Mouse (Mus musculus): ENCODE results near the gene Plcb3. TPM values are rescaled to one million over a fixed set of nuclear protein-coding genes. Genes with fewer than 3 reads are reported as not detected.
A peak's percentile ranks its signal among the peaks of the same experiment; 100 is the strongest.

Gene Plcb3
- 53.5 and 53.9 TPM in 2 replicates for polyA plus RNA-seq (2015; fragmentation: Nextera tagmentation; extraction: Ambion mirVana)

DNA sequence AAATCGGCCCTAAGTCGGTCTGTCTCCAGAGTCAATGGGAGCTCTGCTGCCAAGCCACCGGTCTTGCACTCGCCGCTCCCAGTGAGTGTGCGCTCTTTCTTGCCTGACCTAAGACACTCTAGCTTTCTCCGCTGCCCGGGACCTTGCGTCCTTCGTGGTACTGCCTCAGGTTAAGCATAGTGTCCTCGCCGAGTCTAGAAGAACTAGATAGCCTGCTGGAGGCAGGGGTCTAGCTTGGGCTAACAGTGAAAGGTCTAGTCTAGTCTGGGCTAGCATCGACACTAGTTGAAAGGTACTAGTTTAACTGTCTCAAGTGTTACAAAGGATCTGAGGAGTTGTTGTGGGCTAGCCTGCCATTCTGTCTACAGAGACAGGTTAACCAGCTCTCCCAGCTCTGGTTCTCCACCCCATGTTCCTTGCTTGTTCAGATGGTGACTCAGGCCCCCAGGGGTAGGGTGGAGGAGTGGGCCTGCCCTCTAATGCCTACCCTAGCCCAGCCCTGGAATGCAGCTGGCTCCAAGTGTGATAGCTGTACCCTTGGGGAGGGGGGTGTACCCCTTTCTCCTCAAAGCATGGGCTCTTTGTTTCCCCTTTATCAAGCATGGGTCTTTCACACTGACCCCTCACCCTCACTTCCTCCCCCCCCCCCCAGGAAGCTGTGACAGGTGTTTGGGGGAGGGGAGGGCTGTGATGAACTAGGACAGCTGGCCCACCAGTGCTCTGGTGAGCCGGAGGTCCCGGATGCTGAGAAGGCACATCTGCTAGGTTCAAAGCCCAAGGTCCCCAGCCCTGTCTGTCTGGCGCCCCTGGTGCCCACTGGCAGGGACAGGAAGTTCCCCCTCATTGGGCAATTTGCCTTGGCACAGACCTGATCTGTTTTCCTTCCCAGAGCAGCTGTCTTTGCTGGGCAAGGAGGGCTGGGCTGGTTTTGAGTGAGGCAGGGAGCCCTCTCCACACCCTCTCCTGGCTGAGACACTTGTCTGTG lies at the start of gene Plcb3:
Gene Plcb3 (minus strand): TSS at position 934 of the 985 bp plus-strand sequence.
- WGBS, result under 1% methylated on average over 16 of the region's 16 CpGs
- H3K9me3 ChIP-seq, result no peaks in the 10 kb centered on the region
- H3K9ac ChIP-seq, result peak within 1 kb of the TSS; percentile 63
- H3K36me3 ChIP-seq, result peaks cover 19% of the 10 kb centered on the region; the same call in 1 of the 2 replicates
- peak within 1 kb of the TSS; percentile 86 for H3K4me2 ChIP-seq
- H3K27ac ChIP-seq, result peak within 1 kb of the TSS; percentile 84
- H3K27me3 ChIP-seq, result no peaks in the 10 kb centered on the region
- no peak for ATAC-seq (ENCODE audit: borderline replicate concordance, extremely low read depth, low FRiP score, low TSS enrichment)
- peak within 1 kb of the TSS; percentile 66 for H3K4me3 ChIP-seq
- peaks cover 39% of the 10 kb centered on the region for H3K4me1 ChIP-seq

DNA sequence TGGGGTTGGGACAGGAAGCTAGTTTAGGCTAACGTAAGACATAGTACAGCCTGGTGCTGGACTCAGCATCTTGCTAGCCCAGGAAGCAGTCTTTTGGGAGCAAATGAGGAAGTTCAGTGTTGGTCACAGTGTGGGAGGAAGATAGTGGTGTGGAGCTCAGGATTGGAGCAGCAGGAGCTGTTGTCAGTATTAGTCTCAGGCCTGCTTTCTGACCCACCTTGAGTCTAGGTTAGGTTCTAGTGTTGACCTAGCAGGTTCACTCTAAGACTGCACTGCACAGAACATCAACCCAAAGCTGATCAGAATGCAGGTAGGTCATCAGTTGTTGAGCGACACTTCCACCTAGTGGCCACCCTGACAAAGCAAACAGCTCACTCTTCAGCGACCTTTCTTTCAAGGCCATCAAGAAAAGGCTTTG lies 44.0 kb upstream of the Plcb3 start:
- Histone ChIP-seq H3K4me3 (no peak overlapping the region), H3K36me3 (peaks cover 53% of the 10 kb centered on the region), H3K27ac (no peak overlapping the region), H3K9me3 (no peaks in the 10 kb centered on the region), H3K4me1 (no peaks in the 10 kb centered on the region), H3K27me3 (no peaks in the 10 kb centered on the region), H3K9ac (no peak overlapping the region), H3K4me2 (no peak overlapping the region)
- ATAC-seq (ENCODE audit: borderline replicate concordance, extremely low read depth, low FRiP score, low TSS enrichment), result no peak
- 46% methylated on average over 3 of the region's 3 CpGs for WGBS

DNA sequence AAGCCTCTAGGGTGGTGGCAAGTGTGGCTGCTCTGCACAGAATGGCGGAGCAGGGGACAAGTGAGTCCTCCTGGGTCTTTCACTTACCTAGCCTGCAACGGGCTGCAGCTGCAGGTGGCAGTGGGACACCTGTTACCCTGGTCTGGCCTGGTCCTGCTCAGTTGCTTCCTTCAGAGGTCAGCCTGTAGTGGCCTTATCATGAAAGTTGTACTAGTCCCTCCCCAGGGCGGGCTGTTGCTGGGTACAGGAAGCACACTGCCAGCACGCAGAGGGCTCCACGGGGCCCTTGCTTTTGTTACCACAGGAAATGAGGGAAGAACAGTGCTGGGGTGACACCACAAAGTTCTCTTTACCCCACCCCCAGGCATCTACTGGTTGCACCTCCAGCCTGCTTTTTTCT lies 42.9 kb upstream of the Plcb3 start, which contains the start of gene Fermt3:
Gene Fermt3 (minus strand): TSS at position 279 of the 400 bp plus-strand sequence.
- H3K27me3 ChIP-seq, result no peaks in the 10 kb centered on the region
- peak within 1 kb of the TSS; percentile 9; the same call in 1 of the 2 replicates for H3K4me3 ChIP-seq
- H3K4me2 ChIP-seq, result no peak within 1 kb of the TSS
- no peaks in the 10 kb centered on the region for H3K4me1 ChIP-seq
- ATAC-seq (ENCODE audit: borderline replicate concordance, extremely low read depth, low FRiP score, low TSS enrichment), result peak; percentile 67; the same call in 1 of the 2 replicates
- H3K27ac ChIP-seq, result no peak within 1 kb of the TSS
- WGBS, result 60% methylated on average over 5 of the region's 5 CpGs
- no peak within 1 kb of the TSS for H3K9ac ChIP-seq
- H3K36me3 ChIP-seq, result peaks cover 43% of the 10 kb centered on the region
- no peaks in the 10 kb centered on the region for H3K9me3 ChIP-seq

- H3K9ac ChIP-seq, result no peak overlapping the region
- H3K9me3 ChIP-seq, result no peaks in the 10 kb centered on the region
- no peak overlapping the region for H3K4me2 ChIP-seq
- H3K27ac ChIP-seq, result no peak overlapping the region
- WGBS, result 82% methylated on average over 11 of the region's 11 CpGs
- H3K27me3 ChIP-seq, result no peaks in the 10 kb centered on the region
- peaks cover 38% of the 10 kb centered on the region for H3K36me3 ChIP-seq
- H3K4me1 ChIP-seq, result no peaks in the 10 kb centered on the region
- ATAC-seq (ENCODE audit: borderline replicate concordance, extremely low read depth, low FRiP score, low TSS enrichment), result no peak
- H3K4me3 ChIP-seq, result peak overlapping the region; percentile 9; the same call in 1 of the 2 replicates
Measured at GRCm38 (mm10) chr19:7018546-7018945, 42.3 kb upstream of the Plcb3 start.

DNA sequence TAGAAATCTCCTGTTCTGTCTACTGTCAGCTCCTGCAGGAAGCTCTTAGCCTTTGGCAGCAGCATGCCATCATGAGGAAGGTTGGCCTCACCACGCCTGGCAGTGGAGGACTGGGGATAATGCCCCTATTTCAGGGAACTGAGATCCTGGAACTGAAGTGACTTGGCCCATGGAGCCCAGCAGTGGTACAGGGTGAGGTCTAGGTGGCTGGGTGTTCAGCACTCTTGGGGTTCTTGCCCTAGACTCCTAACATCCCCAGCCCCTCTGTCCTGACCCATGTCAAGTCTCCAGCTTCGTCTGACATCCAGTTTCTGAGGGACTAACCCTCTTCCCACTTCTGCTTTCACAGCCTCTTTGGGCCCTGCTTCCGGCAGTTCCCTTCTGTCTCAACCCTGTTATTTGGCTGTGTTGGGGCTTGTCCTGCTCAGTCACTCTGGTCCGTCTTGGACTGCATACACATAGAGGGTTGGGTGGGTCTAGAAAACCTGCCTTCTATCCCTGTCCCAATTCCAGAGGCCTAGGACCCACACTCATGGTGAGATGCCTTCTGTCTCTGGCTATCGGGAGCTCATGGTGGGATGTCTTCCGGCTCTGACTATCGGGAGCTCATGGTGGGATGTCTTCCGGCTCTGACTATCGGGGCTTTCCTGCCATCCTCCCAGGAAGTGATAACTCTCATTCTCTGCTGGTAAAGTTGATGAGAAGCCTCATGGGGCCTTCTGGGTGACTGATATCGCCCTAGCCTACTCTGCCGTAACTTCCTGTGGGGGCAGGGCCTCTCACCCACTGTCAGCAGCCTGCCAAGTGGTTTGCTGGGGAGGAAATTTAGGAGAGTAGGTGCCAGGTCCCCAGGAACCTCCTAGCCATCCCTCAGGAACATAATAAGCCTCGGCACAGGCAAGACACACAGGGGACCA lies 41.5 kb upstream of the Plcb3 start:
- no peak overlapping the region for H3K4me3 ChIP-seq
- no peak overlapping the region for H3K9ac ChIP-seq
- 72% methylated on average over 12 of the region's 12 CpGs for WGBS
- H3K4me1 ChIP-seq, result no peaks in the 10 kb centered on the region
- no peak for ATAC-seq (ENCODE audit: borderline replicate concordance, extremely low read depth, low FRiP score, low TSS enrichment)
- no peaks in the 10 kb centered on the region for H3K9me3 ChIP-seq
- no peaks in the 10 kb centered on the region for H3K27me3 ChIP-seq
- H3K27ac ChIP-seq, result no peak overlapping the region
- peaks cover 31% of the 10 kb centered on the region for H3K36me3 ChIP-seq
- H3K4me2 ChIP-seq, result no peak overlapping the region

DNA sequence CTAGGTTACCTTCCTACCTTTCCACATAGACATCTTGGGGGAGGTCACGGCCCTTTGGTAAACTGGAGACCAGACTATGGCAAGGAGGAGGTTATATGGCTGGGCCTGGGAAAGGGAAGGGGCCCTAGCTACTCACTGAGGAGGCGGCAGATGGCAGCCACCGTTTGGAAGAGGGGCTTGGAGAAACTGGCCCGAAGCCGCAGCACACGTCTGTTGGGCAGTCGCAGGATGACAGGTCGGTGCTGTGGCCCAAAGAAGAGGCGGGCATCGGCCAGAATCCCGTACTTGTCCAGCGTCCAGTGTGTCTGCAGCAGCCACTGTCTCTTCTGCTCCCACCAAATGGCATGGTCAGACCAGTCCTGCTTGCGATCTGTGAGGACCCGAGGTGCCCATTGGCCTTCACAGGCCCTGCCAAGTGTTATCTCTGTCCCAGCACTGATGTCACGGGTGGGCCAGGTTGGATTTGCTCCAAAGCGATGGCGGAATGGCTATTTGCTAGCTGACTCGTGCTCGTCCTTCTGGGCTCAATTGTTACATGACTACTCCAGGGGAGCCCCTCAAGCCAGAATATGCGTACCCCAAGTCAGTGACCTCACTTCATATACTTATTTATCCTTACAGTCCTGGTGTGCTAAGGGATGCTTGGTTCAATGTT lies 38.3 kb upstream of the Plcb3 start:
- ATAC-seq (ENCODE audit: borderline replicate concordance, extremely low read depth, low FRiP score, low TSS enrichment), result no peak
- H3K4me2 ChIP-seq, result no peak overlapping the region
- H3K9ac ChIP-seq, result no peak overlapping the region
- H3K36me3 ChIP-seq, result no peaks in the 10 kb centered on the region; the same call in 1 of the 2 replicates
- H3K27ac ChIP-seq, result no peak overlapping the region
- H3K9me3 ChIP-seq, result no peaks in the 10 kb centered on the region
- 85% methylated on average over 20 of the region's 20 CpGs for WGBS
- no peak overlapping the region for H3K4me3 ChIP-seq
- H3K4me1 ChIP-seq, result no peaks in the 10 kb centered on the region
- H3K27me3 ChIP-seq, result no peaks in the 10 kb centered on the region

DNA sequence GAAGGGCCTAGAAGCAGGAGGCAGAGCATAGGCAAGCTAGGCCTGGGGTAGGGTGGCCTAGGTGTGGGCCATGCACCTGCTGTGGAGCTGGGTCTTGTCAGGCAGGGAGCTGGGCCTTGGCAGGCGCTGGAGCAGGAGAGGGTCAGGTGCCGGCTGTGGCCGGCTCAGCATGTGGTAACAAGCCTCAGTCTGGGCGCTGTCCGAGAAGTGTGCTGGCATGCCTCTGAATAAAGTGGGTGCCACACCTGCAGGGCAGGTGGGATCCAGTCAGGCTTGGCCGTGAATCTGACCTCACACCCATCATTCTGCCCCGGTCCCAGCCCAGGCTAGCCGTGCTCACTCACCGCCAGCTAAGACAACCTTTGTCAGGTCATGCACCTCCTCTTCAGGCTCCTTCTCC lies 37.7 kb upstream of the Plcb3 start:
- Histone ChIP-seq H3K9me3 (no peaks in the 10 kb centered on the region), H3K4me1 (no peaks in the 10 kb centered on the region), H3K27ac (no peak overlapping the region), H3K27me3 (no peaks in the 10 kb centered on the region), H3K4me2 (no peak overlapping the region), H3K36me3 (no peaks in the 10 kb centered on the region), H3K9ac (no peak overlapping the region), H3K4me3 (no peak overlapping the region)
- no peak for ATAC-seq (ENCODE audit: borderline replicate concordance, extremely low read depth, low FRiP score, low TSS enrichment)
- WGBS, result 92% methylated on average over 9 of the region's 9 CpGs

DNA sequence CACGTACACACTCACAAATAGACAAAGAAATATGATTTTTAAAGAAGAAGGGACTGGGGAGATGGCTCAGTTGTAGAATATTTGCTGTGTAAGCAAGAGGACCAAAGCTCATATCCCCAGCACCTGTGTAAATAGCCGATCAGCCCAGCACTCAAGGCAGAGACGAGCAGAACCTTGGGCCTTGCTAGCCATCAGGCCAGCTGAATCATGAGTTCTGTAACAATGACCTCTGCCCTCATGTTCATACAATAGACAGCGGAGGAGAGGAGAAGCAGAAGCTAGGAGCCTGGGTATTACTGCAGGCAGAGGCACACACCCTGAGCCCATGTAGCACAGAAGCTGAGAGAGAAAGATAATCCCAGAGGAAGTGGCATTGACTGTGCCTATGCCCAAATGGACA lies 36.2 kb upstream of the Plcb3 start:
- Histone ChIP-seq H3K27me3 (no peaks in the 10 kb centered on the region), H3K4me3 (no peak overlapping the region), H3K9ac (no peak overlapping the region), H3K27ac (no peak overlapping the region), H3K4me2 (no peak overlapping the region), H3K36me3 (no peaks in the 10 kb centered on the region), H3K9me3 (no peaks in the 10 kb centered on the region), H3K4me1 (no peaks in the 10 kb centered on the region)
- ATAC-seq (ENCODE audit: borderline replicate concordance, extremely low read depth, low FRiP score, low TSS enrichment), result no peak
- 66% methylated on average over 4 of the region's 4 CpGs for WGBS

GRCm38 (mm10) chr19:7006892-7007593 lies 30.8 kb upstream of the Plcb3 start:
- WGBS, result 68% methylated on average over 9 of the region's 9 CpGs
- Histone ChIP-seq H3K9me3 (no peaks in the 10 kb centered on the region), H3K4me2 (no peak overlapping the region), H3K36me3 (no peaks in the 10 kb centered on the region), H3K4me1 (no peaks in the 10 kb centered on the region), H3K4me3 (no peak overlapping the region), H3K27ac (peak overlapping the region; percentile 42), H3K9ac (no peak overlapping the region), H3K27me3 (no peaks in the 10 kb centered on the region)
- peak; percentile 43; the same call in 1 of the 2 replicates for ATAC-seq (ENCODE audit: borderline replicate concordance, extremely low read depth, low FRiP score, low TSS enrichment)

GRCm38 (mm10) chr19:6999360-7000063 lies 23.2 kb upstream of the Plcb3 start:
- Histone ChIP-seq H3K4me2 (no peak overlapping the region), H3K9ac (no peak overlapping the region), H3K36me3 (peaks cover 24% of the 10 kb centered on the region), H3K27me3 (no peaks in the 10 kb centered on the region), H3K27ac (no peak overlapping the region), H3K9me3 (no peaks in the 10 kb centered on the region), H3K4me3 (no peak overlapping the region), H3K4me1 (peaks cover 23% of the 10 kb centered on the region)
- WGBS, result 92% methylated on average over 19 of the region's 19 CpGs
- no peak for ATAC-seq (ENCODE audit: borderline replicate concordance, extremely low read depth, low FRiP score, low TSS enrichment)
